In the genomic region with DNA sequence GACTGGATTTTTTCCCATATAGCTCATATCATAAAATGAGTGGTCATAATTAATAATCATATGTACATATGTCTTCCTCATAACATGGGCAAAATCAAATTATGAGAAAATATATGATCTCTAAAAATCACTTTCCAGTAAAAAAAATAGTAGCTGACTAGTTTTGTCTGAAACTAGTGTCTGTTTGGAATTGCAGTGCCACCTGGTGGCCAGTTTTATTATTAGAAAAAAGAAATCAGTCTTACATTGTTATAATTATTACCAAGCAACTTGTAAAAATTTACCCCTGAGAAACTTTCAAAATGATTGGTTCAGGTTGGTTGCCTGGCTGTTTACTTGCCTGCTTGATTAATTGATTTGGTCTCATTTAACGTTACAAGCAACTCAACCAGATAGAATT, we compare ENCODE assay signal across 9 mouse cellular contexts. TPM values are rescaled to one million over a fixed set of nuclear protein-coding genes. Genes with fewer than 3 reads are reported as not detected.
A peak's percentile ranks its signal among the peaks of the same experiment; 100 is the strongest.
DNase-seq lines count a peak whose midpoint lies in the region; ATAC-seq and TF ChIP-seq lines count a peak whose summit lies in the region.
"Had no signal": no experiment of that assay in that cellular context is flagged by ENCODE, and none has a peak within 500 bp of the region (broad histone marks: within the 10 kb centered on the region; RNA-seq: fewer than 3 reads in every experiment).

No protein-coding gene starts in this region.

- TF ChIP-seq POLR2A in lung, adult 2 months (IDR thresholded peaks at IDR 0.05; ENCODE audit: borderline replicate concordance, extremely low read depth, low read depth, low read length), result no peak

- peak; percentile 58; the same call in 1 of the 2 replicates for TF ChIP-seq CTCF in lung, embryonic 14.5 days (IDR thresholded peaks at IDR 0.05; ENCODE audit: low read depth)
- no peak for TF ChIP-seq CTCF in lung, adult 2 months (IDR thresholded peaks at IDR 0.05; ENCODE audit: insufficient read depth, low read length)

- 85% methylated on average over 1 of the region's 1 CpGs for WGBS in lung, embryonic 14.5 days
- WGBS in lung, adult 2 months, result 78% methylated on average over 1 of the region's 1 CpGs

- no peak overlapping the region for H3K4me3 ChIP-seq in lung, embryonic 14.5 days (ENCODE audit: low read depth, low read length)
- H3K4me3 ChIP-seq in lung, adult 2 months (replicated peaks; ENCODE audit: extremely low read depth, low read depth, low read length), result no peak overlapping the region
- H3K4me3 ChIP-seq: neural tube, embryonic 13.5 days had no signal

- no peak overlapping the region for H3K9ac ChIP-seq in lung, embryonic 14.5 days
- H3K9ac ChIP-seq: neural tube, embryonic 13.5 days had no signal

- ATAC-seq in lung, embryonic 14.5 days (ENCODE audit: insufficient read depth), result no peak

- no peaks in the 10 kb centered on the region for H3K27me3 ChIP-seq in lung, embryonic 14.5 days (ENCODE audit: insufficient read depth, low read length)
- H3K27me3 ChIP-seq: neural tube, embryonic 13.5 days had no signal

- no peaks in the 10 kb centered on the region for H3K9me3 ChIP-seq in lung, embryonic 14.5 days (ENCODE audit: low read depth, low read length)
- H3K9me3 ChIP-seq: neural tube, embryonic 13.5 days had no signal

- no peaks in the 10 kb centered on the region for H3K4me1 ChIP-seq in lung, embryonic 14.5 days (ENCODE audit: insufficient read depth)
- no peaks in the 10 kb centered on the region for H3K4me1 ChIP-seq in lung, adult 2 months (ENCODE audit: control insufficient read depth, insufficient read depth, low read length)
- H3K4me1 ChIP-seq: neural tube, embryonic 13.5 days had no signal

- H3K36me3 ChIP-seq in lung, embryonic 14.5 days (ENCODE audit: insufficient read depth), result peaks cover 60% of the 10 kb centered on the region

- H3K4me2 ChIP-seq in lung, embryonic 14.5 days, result no peak overlapping the region
- H3K4me2 ChIP-seq: neural tube, embryonic 13.5 days had no signal

- H3K27ac ChIP-seq in lung, embryonic 14.5 days (ENCODE audit: low read depth), result no peak overlapping the region
- H3K27ac ChIP-seq: neural tube, embryonic 13.5 days had no signal

- DNase-seq in gastrocnemius, adult 18-20 months (ENCODE audit: low spot score), result peak; percentile 28
- no peak for DNase-seq in gastrocnemius, postnatal 25 days
- DNase-seq in lung, embryonic 14.5 days, result peak; percentile 87
- no peak for DNase-seq in lung, adult 2 months
- DNase-seq in NIH3T3 (ENCODE audit: low read depth), result peak; percentile 86
- peak; percentile 52 for DNase-seq in forelimb bud, embryonic 11.5 days (ENCODE audit: low read depth, low spot score)
- DNase-seq in lung, postnatal 36 days, result peak; percentile 80
- no peak for DNase-seq in ovary, postnatal 36 days (ENCODE audit: low spot score)

RNA-seq across cellular contexts. Expression of gene Gpr21, which starts 30.8 kb away (rescaled TPM):
- under 1 TPM; 0.40 to 0.43 TPM for total RNA-seq in gastrocnemius, adult 18-20 months (2021)
- under 1 TPM; 0.51 to 0.83 TPM for total RNA-seq in gastrocnemius, postnatal 25 days (2021)
- polyA plus RNA-seq in lung, embryonic 14.5 days (2014; fragmentation: Nextera tagmentation; extraction: Ambion mirVana), result 2.5 and 2.9 TPM in 2 replicates
- 0.33 and 0.73 TPM in 2 replicates for polyA plus RNA-seq in lung, adult 2 months (2012; rRNA removed)

RNA-seq across cellular contexts. Expression of gene Rabgap1, which starts 42.3 kb away (rescaled TPM):
- total RNA-seq in gastrocnemius, adult 18-20 months (2021), result 10 to 100 TPM; 30.5 to 32.3 TPM
- 10 to 100 TPM; 25.3 to 27.2 TPM for total RNA-seq in gastrocnemius, postnatal 25 days (2021)
- 50.6 and 52.8 TPM in 2 replicates for polyA plus RNA-seq in lung, embryonic 14.5 days (2014; fragmentation: Nextera tagmentation; extraction: Ambion mirVana)
- polyA plus RNA-seq in lung, adult 2 months (2012; rRNA removed), result 8.6 and 13.9 TPM in 2 replicates

RNA-seq across cellular contexts. Expression of gene Zbtb6, which starts 42.4 kb away (rescaled TPM):
- 1 to 10 TPM; 2.9 to 3.4 TPM for total RNA-seq in gastrocnemius, adult 18-20 months (2021)
- 1 to 10 TPM; 2.9 to 3.1 TPM for total RNA-seq in gastrocnemius, postnatal 25 days (2021)
- polyA plus RNA-seq in lung, embryonic 14.5 days (2014; fragmentation: Nextera tagmentation; extraction: Ambion mirVana), result 4.0 and 4.3 TPM in 2 replicates
- 1.7 and 2.4 TPM in 2 replicates for polyA plus RNA-seq in lung, adult 2 months (2012; rRNA removed)

RNA-seq across cellular contexts. Expression of gene Zbtb26, which starts 42.4 kb away (rescaled TPM):
- 1 to 10 TPM; 3.1 to 4.1 TPM for total RNA-seq in gastrocnemius, adult 18-20 months (2021)
- 1 to 10 TPM; 3.7 to 4.0 TPM for total RNA-seq in gastrocnemius, postnatal 25 days (2021)
- 8.7 and 9.1 TPM in 2 replicates for polyA plus RNA-seq in lung, embryonic 14.5 days (2014; fragmentation: Nextera tagmentation; extraction: Ambion mirVana)
- 1.8 and 2.8 TPM in 2 replicates for polyA plus RNA-seq in lung, adult 2 months (2012; rRNA removed)

Comparison
In these comparisons a context has a peak if more than half of its experiments do, and no peak if none do; other contexts are left out.
1. DNase-seq: peak in gastrocnemius, adult 18-20 months (single experiment), lung, embryonic 14.5 days (single experiment), NIH3T3 (single experiment), forelimb bud, embryonic 11.5 days (single experiment) and lung, postnatal 36 days (single experiment); none in gastrocnemius, postnatal 25 days (single experiment), lung, adult 2 months (single experiment) and ovary, postnatal 36 days (single experiment).